Mouse (Mus musculus): ENCODE data around the gene Frmd4b. TPM values are rescaled to one million over a fixed set of nuclear protein-coding genes. Genes with fewer than 3 reads are reported as not detected.

The Frmd4b gene
- polyA plus RNA-seq, 1 experiment = 6.8 TPM

DNA sequence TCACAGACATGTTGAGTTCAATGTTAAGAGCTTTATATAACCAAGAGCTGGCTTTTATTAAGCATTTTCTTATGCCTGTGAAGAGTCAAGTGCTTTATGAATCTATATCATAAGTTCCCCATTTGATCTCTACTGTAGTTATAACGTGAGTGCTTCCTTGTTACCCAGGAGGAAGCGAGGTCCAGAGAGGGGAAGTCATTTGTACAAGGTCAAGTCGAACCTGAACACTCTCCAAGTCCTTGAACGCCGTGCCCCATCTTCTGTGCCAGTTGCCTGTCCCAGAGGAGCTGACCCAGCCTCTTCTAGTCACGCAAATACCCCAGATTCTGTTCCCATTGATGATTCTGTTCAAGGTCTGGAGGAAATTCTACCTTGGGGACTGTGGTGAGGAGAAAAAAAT is 135.4 kb downstream of the Frmd4b start:
- TF ChIP-seq POLR2A (IDR thresholded peaks at IDR 0.05; ENCODE audit: control insufficient read depth, low read depth, low read length) = no peak
- TF ChIP-seq CTCF (IDR thresholded peaks at IDR 0.05; ENCODE audit: control insufficient read depth, insufficient read depth, insufficient replicate concordance, low read depth, low read length) = no peak
- Histone ChIP-seq H3K27ac (ENCODE audit: control insufficient read depth, insufficient read depth, low read depth, low read length) (no peak overlapping the region), H3K36me3 (ENCODE audit: control insufficient read depth, insufficient read depth, low read length) (no peaks in the 10 kb centered on the region), H3K4me3 (ENCODE audit: control insufficient read depth, low read depth, low read length) (no peak overlapping the region), H3K27me3 (ENCODE audit: control insufficient read depth, insufficient read depth, low read length) (no peaks in the 10 kb centered on the region), H3K4me1 (ENCODE audit: control insufficient read depth, insufficient read depth, low read length) (peaks cover 2% of the 10 kb centered on the region; the same call in 1 of the 2 replicates)

DNA sequence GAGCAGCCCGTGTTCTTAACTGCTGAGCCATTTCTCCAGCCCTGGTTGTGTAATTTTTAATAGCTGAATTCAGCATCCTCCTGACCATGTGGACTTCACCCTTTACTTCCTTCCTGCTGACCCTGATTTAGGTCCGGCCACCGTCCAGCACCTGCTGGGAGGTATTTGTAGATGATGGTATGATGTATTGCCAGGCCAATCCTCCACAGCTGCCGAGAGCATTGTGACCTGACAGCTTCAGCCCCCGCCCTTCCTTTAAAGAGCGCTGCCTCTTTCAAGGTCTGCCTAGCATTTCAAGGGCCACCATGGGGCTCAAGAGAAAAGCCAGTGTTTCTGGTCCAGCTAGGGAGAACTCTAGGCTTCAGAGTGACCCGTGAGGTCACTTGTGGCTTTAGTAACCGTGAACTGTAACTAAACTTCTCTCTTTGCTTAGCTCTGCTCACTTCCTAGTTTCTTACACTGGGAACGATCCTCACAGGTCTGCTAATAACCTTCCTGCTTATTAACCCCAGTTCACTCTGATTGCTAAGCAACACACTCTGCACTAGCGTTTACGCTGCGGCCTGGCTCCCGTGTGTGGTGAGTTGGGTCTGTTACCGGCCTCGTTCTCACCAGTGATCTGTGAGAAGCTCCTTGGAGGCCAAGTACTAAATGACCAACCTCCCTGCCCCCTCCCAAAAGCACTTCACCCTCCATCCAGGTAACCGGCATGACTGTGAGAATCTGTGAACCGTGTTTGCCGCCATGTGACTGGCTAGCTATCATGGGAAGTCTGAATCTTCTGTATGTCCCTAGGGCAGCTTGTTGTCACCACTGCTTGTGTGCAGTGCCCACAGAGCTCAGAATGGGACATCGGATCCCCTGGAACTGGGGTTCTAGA is 138.1 kb downstream of the Frmd4b start:
- no peaks in the 10 kb centered on the region for H3K27me3 ChIP-seq (ENCODE audit: control insufficient read depth, insufficient read depth, low read length)

DNA sequence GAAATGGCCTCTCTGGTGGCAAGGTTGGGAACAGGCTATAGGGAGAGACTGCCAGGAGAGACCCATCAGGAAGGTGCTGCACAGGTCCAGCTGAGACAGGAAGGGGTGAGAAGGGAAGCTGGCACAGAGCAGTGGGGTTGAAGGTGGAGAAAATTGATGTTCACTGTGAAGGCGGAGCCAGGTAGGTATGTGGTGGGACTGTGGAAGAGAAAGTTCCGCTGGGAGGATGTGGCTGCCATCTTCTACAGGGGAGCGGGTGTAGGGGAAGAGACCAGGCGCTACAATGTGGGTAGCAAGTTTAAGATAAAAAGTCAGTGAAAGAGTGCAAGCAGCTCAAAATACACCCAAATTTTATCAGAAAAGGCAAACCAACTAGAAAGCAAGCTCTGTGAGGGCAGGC is 143.7 kb downstream of the Frmd4b start:
- no peak overlapping the region for H3K27ac ChIP-seq (ENCODE audit: control insufficient read depth, insufficient read depth, low read depth, low read length)
- TF ChIP-seq POLR2A (IDR thresholded peaks at IDR 0.05; ENCODE audit: control insufficient read depth, low read depth, low read length) (no peak), CTCF (IDR thresholded peaks at IDR 0.05; ENCODE audit: control insufficient read depth, insufficient read depth, insufficient replicate concordance, low read depth, low read length) (no peak)
- H3K36me3 ChIP-seq (ENCODE audit: control insufficient read depth, insufficient read depth, low read length) = no peaks in the 10 kb centered on the region
- H3K4me1 ChIP-seq (ENCODE audit: control insufficient read depth, insufficient read depth, low read length) = no peaks in the 10 kb centered on the region
- H3K4me3 ChIP-seq (ENCODE audit: control insufficient read depth, low read depth, low read length) = no peak overlapping the region
- H3K27me3 ChIP-seq (ENCODE audit: control insufficient read depth, insufficient read depth, low read length) = no peaks in the 10 kb centered on the region

More for the DNA sequence above, 138.1 kb downstream of the Frmd4b start:
- Histone ChIP-seq H3K4me1 (ENCODE audit: control insufficient read depth, insufficient read depth, low read length) (no peaks in the 10 kb centered on the region), H3K27ac (ENCODE audit: control insufficient read depth, insufficient read depth, low read depth, low read length) (no peak overlapping the region), H3K4me3 (ENCODE audit: control insufficient read depth, low read depth, low read length) (no peak overlapping the region), H3K36me3 (ENCODE audit: control insufficient read depth, insufficient read depth, low read length) (no peaks in the 10 kb centered on the region)
- TF ChIP-seq POLR2A (IDR thresholded peaks at IDR 0.05; ENCODE audit: control insufficient read depth, low read depth, low read length) (no peak), CTCF (IDR thresholded peaks at IDR 0.05; ENCODE audit: control insufficient read depth, insufficient read depth, insufficient replicate concordance, low read depth, low read length) (no peak)

DNA sequence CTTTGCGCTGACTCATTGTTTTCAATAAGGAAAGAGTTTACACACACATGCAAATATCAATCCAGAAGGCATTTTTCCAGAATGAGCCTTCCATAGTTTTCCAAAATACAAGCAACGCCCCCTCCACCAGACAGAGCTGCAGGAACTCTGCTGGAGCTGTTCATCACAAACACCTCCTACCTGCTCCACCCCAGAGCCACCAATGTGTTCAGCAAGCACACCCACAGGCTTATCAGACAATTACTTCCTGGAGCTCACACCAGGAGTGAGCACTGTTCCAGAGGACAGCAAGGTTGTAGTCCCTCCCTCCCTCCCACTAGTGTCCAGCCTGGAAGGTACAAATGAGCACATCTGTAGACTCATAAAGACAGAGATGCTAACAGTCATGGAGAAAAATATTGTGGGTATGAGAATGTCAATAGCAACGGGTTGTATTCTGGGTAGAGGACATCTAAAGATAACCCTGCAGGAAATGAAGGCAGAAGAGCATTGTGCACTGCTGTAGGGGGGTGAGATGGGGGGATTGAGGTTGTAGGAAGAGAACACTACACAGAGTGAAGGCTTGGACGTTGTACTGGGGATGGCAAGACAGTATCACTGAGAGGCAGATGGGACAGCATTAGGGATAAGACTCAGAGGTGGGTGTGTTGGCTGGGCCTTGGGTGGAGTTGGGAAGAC is 144.3 kb downstream of the Frmd4b start:
- no peaks in the 10 kb centered on the region for H3K4me1 ChIP-seq (ENCODE audit: control insufficient read depth, insufficient read depth, low read length)
- no peaks in the 10 kb centered on the region for H3K27me3 ChIP-seq (ENCODE audit: control insufficient read depth, insufficient read depth, low read length)
- H3K27ac ChIP-seq (ENCODE audit: control insufficient read depth, insufficient read depth, low read depth, low read length) = no peak overlapping the region
- H3K4me3 ChIP-seq (ENCODE audit: control insufficient read depth, low read depth, low read length) = no peak overlapping the region
- no peaks in the 10 kb centered on the region for H3K36me3 ChIP-seq (ENCODE audit: control insufficient read depth, insufficient read depth, low read length)
- TF ChIP-seq CTCF (IDR thresholded peaks at IDR 0.05; ENCODE audit: control insufficient read depth, insufficient read depth, insufficient replicate concordance, low read depth, low read length) (no peak), POLR2A (IDR thresholded peaks at IDR 0.05; ENCODE audit: control insufficient read depth, low read depth, low read length) (no peak)

DNA sequence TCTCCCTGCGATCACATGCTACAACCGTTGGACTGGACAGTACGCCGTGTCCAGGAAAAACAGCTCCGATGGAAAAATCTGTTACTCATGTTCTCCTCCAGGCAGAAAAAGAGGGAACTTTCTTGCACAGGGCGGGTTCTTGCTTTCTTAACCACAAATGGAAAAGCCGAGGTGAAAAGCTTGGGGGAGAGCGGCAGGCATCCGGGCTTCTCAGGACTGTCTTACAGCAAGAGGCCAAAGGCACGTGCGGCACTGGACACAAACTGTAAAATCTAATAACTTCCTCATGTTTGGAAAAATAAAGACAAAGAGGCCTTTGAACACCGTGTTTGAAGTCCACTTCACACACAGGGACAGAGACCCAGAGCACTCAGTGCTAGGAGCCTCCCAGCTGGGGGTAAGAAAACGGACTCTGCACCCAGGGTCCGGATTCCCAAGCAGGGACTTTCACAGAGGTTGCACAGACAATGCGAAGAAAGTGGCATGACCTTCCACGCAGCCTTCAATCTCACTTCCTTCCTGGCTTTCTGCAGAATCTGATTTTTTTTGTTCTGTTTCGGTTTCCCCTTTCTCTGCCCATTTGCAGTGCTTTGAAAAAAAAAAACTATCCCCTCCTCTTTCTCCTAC is 153.3 kb downstream of the Frmd4b start:
- H3K4me3 ChIP-seq (ENCODE audit: control insufficient read depth, low read depth, low read length) = no peak overlapping the region
- peak overlapping the region; percentile 79 for H3K27ac ChIP-seq (ENCODE audit: control insufficient read depth, insufficient read depth, low read depth, low read length)
- TF ChIP-seq POLR2A (IDR thresholded peaks at IDR 0.05; ENCODE audit: control insufficient read depth, low read depth, low read length) (no peak), CTCF (IDR thresholded peaks at IDR 0.05; ENCODE audit: control insufficient read depth, insufficient read depth, insufficient replicate concordance, low read depth, low read length) (no peak)

DNA sequence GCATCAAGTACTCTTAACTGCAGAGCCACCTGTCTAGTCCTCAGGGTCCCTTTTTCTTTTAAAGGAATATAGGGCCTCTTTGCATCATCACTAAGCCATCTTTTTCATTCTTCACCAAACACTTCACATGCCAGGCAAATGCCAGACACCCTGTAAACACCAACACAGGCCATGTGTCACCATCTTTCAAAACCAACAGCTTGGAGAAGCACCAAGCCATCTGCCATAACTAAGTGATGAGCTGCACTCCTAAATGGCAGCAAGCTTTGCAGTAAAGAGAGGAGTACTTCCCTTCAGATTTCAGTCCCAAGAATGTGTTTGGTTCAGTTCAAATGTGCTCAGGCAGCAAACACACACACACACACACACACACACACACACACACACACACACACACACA is 154.9 kb downstream of the Frmd4b start:
- Histone ChIP-seq H3K27ac (ENCODE audit: control insufficient read depth, insufficient read depth, low read depth, low read length) (no peak overlapping the region), H3K4me3 (ENCODE audit: control insufficient read depth, low read depth, low read length) (no peak overlapping the region), H3K4me1 (ENCODE audit: control insufficient read depth, insufficient read depth, low read length) (peaks cover 6% of the 10 kb centered on the region)

More for the DNA sequence above, 153.3 kb downstream of the Frmd4b start:
- no peaks in the 10 kb centered on the region for H3K36me3 ChIP-seq (ENCODE audit: control insufficient read depth, insufficient read depth, low read length)
- peaks cover 6% of the 10 kb centered on the region for H3K4me1 ChIP-seq (ENCODE audit: control insufficient read depth, insufficient read depth, low read length)
- H3K27me3 ChIP-seq (ENCODE audit: control insufficient read depth, insufficient read depth, low read length) = no peaks in the 10 kb centered on the region

DNA sequence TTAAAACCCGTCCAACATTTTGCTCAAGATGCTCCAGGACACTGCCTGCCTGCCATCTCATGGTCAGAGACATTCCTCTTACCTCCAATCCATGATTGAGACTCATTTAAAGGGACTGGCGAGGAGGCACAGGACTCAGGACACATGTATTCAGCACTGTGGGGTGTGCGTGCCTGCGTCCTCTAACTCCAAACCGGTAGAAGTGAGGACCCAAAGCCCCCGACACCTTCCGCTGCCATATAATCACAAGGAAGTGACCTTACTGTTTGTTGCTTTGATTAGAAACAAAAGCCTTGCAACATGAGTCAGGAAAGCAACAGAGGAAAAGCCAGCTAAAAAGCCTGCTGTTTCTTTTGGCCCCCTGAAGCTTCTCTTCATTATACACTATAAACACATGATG is 158.2 kb downstream of the Frmd4b start:
- Histone ChIP-seq H3K27ac (ENCODE audit: control insufficient read depth, insufficient read depth, low read depth, low read length) (no peak overlapping the region), H3K36me3 (ENCODE audit: control insufficient read depth, insufficient read depth, low read length) (no peaks in the 10 kb centered on the region), H3K4me1 (ENCODE audit: control insufficient read depth, insufficient read depth, low read length) (peaks cover 6% of the 10 kb centered on the region), H3K27me3 (ENCODE audit: control insufficient read depth, insufficient read depth, low read length) (no peaks in the 10 kb centered on the region), H3K4me3 (ENCODE audit: control insufficient read depth, low read depth, low read length) (no peak overlapping the region)
- TF ChIP-seq POLR2A (IDR thresholded peaks at IDR 0.05; ENCODE audit: control insufficient read depth, low read depth, low read length) (no peak), CTCF (IDR thresholded peaks at IDR 0.05; ENCODE audit: control insufficient read depth, insufficient read depth, insufficient replicate concordance, low read depth, low read length) (no peak)

More for the DNA sequence above, 154.9 kb downstream of the Frmd4b start:
- H3K27me3 ChIP-seq (ENCODE audit: control insufficient read depth, insufficient read depth, low read length) = no peaks in the 10 kb centered on the region
- TF ChIP-seq POLR2A (IDR thresholded peaks at IDR 0.05; ENCODE audit: control insufficient read depth, low read depth, low read length) (no peak), CTCF (IDR thresholded peaks at IDR 0.05; ENCODE audit: control insufficient read depth, insufficient read depth, insufficient replicate concordance, low read depth, low read length) (no peak)
- H3K36me3 ChIP-seq (ENCODE audit: control insufficient read depth, insufficient read depth, low read length) = no peaks in the 10 kb centered on the region
